Mouse (Mus musculus): ENCODE measurements around the gene Tspan18.

The Tspan18 gene

GRCm38 (mm10) chr2:93291186-93291926, 42.9 kb downstream of the Tspan18 start:
- in situ Hi-C loops (cut with MseI, MboI) = no loop called here

- in situ Hi-C loops (cut with MseI, MboI) = no loop called here
Observed at GRCm38 (mm10) chr2:93290345-93291118, 43.8 kb downstream of the Tspan18 start.

DNA sequence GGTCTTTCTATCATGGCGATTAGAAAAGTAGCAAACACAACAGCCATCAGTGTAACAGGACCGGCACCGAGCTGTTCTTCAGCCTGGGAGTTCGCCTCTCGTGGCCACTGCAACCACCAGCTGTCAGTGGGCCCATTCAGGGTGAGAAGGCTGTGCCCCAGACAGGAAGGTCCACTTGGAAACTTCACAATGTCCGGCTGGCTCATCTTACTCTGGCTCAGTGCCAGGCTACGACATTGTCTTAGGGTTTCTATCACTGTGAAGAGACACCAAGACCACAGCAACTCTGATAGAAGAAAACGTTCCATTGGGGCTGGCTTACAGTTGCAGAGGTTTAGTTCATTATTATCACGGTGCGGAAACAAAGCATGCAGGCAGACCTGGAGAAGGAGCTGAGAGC, 45.1 kb downstream of the Tspan18 start:
- in situ Hi-C loops (cut with MseI, MboI) = no loop called here

GRCm38 (mm10) chr2:93287348-93287747, 47.0 kb downstream of the Tspan18 start:
- in situ Hi-C loops (cut with MseI, MboI) = no loop called here

DNA sequence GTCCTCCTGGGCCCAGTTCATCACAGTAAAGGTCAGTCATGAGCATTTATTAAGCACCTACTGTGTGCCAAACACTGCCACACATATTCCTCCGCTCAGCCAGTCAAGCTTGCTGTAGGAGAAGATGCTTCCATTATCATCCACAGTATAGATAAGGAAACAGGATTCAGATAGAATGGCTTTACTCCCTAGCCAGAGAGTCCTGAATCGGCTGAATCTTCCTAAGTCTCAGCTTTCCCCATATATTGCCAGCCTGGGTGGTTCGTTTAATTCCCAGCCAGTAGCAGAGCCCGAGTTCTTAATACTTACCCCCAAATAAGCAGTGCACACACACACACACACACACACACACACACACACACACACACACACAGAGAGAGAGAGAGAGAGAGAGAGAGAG, 47.6 kb downstream of the Tspan18 start:
- in situ Hi-C loops (cut with MseI, MboI) = no loop called here

DNA sequence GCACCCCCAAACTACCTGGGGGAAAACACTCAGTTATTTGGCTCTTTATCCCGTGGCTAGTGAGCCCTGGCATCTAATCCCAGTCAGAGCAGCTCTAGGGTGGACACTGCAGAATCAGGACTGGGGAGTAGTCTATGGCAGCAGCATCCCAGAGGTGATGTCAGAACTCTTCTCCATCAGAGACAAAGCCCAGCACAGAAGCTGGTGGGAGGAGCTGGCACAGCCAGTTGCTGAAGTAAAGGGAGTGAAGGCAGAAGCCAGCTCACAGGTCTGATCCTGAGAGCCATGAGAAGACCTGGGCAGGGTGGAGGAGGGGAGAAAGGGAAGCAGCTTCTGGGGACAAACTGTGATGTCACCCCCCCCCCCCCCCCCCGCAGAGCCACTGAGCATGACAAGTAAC, 48.0 kb downstream of the Tspan18 start:
- in situ Hi-C loops (cut with MseI, MboI) = no loop called here

- in situ Hi-C loops (cut with MseI, MboI) = no loop called here
Observed at GRCm38 (mm10) chr2:93285842-93286241, 48.5 kb downstream of the Tspan18 start.

GRCm38 (mm10) chr2:93284625-93285024, 49.7 kb downstream of the Tspan18 start:
- in situ Hi-C loops (cut with MseI, MboI) = no loop called here

GRCm38 (mm10) chr2:93283481-93284293, 50.6 kb downstream of the Tspan18 start:
- in situ Hi-C loops (cut with MseI, MboI) = no loop called here

DNA sequence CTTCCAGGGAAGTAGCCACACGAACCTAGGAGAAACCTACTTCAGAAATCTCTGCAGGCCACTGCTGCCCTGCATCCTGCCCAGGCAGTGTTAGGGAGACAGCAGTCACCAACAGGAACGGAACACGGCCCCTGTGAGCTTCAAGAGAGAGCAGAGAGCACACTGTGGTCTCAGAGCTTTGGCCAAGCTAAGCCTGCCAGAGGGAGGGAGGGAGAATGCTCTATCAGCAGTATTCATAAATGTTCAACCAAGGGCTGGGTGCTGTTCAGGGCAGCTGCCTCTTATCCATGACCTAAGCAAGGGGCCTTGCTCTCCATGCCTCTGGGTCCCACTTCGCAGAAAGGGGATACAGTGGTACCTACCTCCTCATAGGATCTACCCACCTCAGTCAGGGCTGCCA, 51.7 kb downstream of the Tspan18 start:
- in situ Hi-C loops (cut with MseI, MboI) = no loop called here

- in situ Hi-C loops (cut with MseI, MboI) = no loop called here
Observed at GRCm38 (mm10) chr2:93281466-93281865, 52.8 kb downstream of the Tspan18 start.

DNA sequence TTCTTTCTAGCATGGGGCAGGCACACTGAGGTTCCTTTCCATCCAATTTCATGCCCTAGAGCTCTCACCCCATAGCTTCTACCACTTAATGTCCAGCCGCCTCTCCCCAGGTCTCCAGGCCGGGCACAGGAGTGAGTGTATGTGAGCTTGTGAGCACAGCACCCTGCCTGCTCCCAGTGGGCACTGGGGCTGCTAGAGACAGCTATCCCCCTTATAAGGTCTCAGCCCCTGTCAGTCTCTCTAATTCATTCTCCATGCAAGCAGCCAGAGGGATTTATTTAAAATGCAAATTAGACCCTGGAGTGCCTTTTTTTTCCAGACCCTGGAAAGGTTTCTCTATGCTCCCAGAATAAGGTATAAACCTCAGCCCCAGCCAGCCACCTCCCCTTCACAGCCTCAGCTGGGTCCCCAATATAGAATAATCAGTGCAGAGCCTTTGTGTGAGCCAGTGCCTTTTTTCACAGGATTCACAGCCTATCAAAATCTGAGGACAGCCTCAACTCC, 54.1 kb downstream of the Tspan18 start:
- in situ Hi-C loops (cut with MseI, MboI) = no loop called here

- in situ Hi-C loops (cut with MseI, MboI) = no loop called here
Observed at GRCm38 (mm10) chr2:93278181-93278975, 55.9 kb downstream of the Tspan18 start.

- in situ Hi-C loops (cut with MseI, MboI) = no loop called here
Observed at GRCm38 (mm10) chr2:93277486-93277885, 56.8 kb downstream of the Tspan18 start.

GRCm38 (mm10) chr2:93276026-93276425, 58.3 kb downstream of the Tspan18 start:
- in situ Hi-C loops (cut with MseI, MboI) = no loop called here

DNA sequence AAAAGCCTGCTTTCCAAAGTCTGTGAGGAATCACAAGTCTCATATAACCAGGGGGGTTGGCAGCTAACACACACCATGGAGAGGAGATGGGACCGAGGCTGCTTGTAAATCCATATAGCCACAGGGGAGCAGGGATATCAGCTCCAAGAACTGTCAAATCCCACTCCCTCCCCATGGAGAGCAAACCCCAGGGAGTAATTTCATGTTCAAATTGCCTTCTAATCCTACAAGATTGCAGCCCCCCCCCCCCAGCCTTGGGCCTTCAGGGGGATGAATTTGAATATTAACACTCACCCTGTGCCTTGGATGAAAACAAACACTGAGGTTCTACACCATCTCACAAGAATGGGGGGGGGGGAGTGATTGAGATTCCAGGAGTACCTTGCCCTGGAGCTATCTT, 60.4 kb downstream of the Tspan18 start:
- in situ Hi-C loops (cut with MseI, MboI) = no loop called here

DNA sequence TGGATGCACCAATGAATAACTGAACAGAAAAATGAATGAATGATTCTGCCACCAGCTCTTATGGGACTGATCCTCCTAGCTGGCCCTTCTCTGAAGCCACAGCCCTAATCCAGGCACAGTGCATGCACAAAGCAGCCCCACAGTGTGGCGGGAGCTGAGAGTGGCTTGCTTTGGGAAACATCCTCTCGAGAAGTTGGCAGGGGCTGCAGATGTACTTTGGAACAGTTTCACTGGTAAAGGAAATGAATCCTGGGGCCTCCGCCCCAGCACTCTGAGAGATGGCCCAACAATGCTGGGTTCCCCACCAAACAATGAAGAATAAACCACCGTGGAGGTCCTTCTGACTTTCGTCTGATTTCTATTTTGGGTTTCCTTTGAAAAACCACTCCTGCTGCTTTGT, 64.2 kb downstream of the Tspan18 start:
- in situ Hi-C loops (cut with MseI, MboI) = no loop called here

- in situ Hi-C loops (cut with MseI, MboI) = no loop called here
Observed at GRCm38 (mm10) chr2:93269611-93270010, 64.7 kb downstream of the Tspan18 start.

DNA sequence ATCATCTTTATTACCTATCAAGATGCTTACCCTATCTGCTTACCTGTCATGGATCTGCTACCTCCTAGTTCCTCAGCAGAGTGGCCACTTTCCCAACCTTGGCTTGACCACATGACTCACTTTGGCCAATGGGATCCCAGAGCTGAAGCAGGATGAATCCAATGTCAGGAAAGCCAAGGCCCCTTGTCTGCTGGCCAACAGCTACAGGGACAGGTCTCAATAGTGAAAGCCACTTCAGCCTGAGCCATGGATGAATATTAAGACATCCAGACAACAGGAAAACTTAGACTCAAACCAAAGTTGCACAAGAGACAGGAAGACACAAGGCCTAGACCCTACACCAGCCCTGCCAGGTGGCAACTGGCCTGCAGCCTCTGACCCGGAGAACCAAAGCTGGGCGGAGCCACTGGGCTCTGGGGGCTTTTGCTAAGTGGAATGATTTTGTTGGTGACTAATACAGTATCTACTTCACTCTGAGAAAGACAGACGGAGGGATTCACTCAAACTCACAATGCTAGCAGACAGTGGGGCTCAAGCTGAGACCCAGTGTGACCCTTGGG, 65.5 kb downstream of the Tspan18 start:
- in situ Hi-C loops (cut with MseI, MboI) = no loop called here

DNA sequence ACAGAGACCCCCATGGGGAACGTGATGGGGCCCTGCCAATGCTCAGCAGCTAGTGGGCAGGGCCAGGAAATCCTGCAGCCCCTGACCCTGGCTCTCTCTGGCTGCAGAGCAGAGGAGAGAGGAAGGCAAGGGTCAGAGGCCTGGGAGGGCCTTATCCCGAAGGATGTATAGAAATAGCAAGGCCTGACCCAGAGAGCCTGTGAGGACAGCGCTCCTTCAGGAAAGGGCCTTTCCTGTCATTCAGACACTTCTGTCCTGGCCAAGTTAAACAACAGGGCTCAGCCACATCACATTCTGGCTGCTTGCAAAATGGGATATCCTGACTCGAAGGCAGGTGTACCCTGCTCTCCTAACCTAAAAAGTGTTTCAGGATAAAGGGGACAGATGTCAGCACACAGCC, 66.5 kb downstream of the Tspan18 start:
- in situ Hi-C loops (cut with MseI, MboI) = no loop called here

DNA sequence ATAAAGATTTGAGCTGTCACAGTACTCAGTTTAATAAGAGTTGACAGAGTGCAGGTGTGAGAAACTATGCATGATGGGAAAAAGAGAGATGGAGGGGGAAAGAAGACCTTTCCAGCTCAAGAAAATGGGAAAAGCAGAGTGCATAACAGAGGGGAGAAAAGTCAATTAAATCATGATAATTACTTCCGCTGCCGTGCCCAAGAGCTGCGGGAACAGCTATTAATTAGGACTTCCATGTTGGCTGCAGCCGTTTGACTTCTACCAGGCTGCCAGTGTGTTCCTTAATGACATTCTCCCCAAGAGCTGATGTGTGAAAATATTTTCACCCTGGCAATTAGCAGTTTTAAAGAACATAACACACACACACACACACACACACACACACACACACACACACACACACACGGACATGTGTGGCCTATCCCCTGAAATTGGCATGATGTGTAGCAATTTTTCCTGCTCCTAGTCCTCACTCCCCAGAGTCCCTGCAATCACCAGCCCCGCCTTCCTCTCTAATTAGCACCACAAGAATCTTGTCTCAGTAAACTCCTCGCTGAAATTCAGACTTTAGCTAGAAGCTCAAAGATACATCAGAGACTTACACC, 67.6 kb downstream of the Tspan18 start:
- in situ Hi-C loops (cut with MseI, MboI) = no loop called here
